Mouse (Mus musculus) embryo, embryonic 11 days (tissue): ENCODE results near the gene Ube2g2.
A peak's percentile ranks its signal among the peaks of the same experiment; 100 is the strongest.
"Not testable (repeated sequence)": the region's sequence is repeated elsewhere in the genome, so short reads cannot be mapped to it uniquely, and the experiment has no call there.

Source experiments
- DNase-seq: peaks from one replicate; pipeline ENCODE4 v3.0.0-alpha.2; 2015

Gene Ube2g2

GRCm38 (mm10) chr10:77647461-77647860 lies 25.4 kb downstream of the Ube2g2 start:
- DNase-seq: no peak

- DNase-seq: no peak
Measured at GRCm38 (mm10) chr10:77647901-77648300, 25.8 kb downstream of the Ube2g2 start.

- no peak for DNase-seq
Measured at GRCm38 (mm10) chr10:77652046-77652445, 30.0 kb downstream of the Ube2g2 start.

- no peak for DNase-seq
Measured at GRCm38 (mm10) chr10:77658286-77658994, 36.4 kb downstream of the Ube2g2 start.

GRCm38 (mm10) chr10:77663949-77664665 lies 42.0 kb downstream of the Ube2g2 start:
- peak; percentile 16 for DNase-seq

GRCm38 (mm10) chr10:77666342-77666741 lies 44.3 kb downstream of the Ube2g2 start:
- DNase-seq: no peak

GRCm38 (mm10) chr10:77667402-77667801 lies 45.3 kb downstream of the Ube2g2 start:
- no peak for DNase-seq

GRCm38 (mm10) chr10:77670710-77671109 lies 48.6 kb downstream of the Ube2g2 start:
- no peak for DNase-seq

- no peak for DNase-seq
Measured at GRCm38 (mm10) chr10:77671519-77671918, 49.4 kb downstream of the Ube2g2 start.

GRCm38 (mm10) chr10:77673765-77674164 lies 51.7 kb downstream of the Ube2g2 start:
- no peak for DNase-seq

- DNase-seq: peak; percentile 59
Measured at GRCm38 (mm10) chr10:77677562-77677961, 55.5 kb downstream of the Ube2g2 start.

GRCm38 (mm10) chr10:77682994-77683393 lies 60.9 kb downstream of the Ube2g2 start:
- no peak for DNase-seq

GRCm38 (mm10) chr10:77684181-77684580 lies 62.1 kb downstream of the Ube2g2 start:
- DNase-seq: peak; percentile 54

- DNase-seq: no peak
Measured at GRCm38 (mm10) chr10:77685895-77686664, 64.0 kb downstream of the Ube2g2 start, which contains the start of gene Tspear. Gene Tspear, plus strand, starts transcription at chr10:77686569.

- no peak for DNase-seq
Measured at GRCm38 (mm10) chr10:77687021-77687420, 64.9 kb downstream of the Ube2g2 start.

- not testable (repeated sequence) for DNase-seq
Measured at GRCm38 (mm10) chr10:77690356-77690807, 68.3 kb downstream of the Ube2g2 start, which contains the start of gene Gm19402. Gene Gm19402, minus strand, starts transcription at chr10:77690757.
